Mouse (Mus musculus) kidney, postnatal 10 days (tissue): ENCODE data around the gene Chrd.

Experiments
- DNase-seq: peaks from one replicate; pipeline ENCODE4 v3.0.0; 2021; ENCODE audit warnings: mixed read lengths

Gene Chrd

GRCm38 (mm10) chr16:20736168-20736567 is 3.2 kb downstream of the Chrd start:
- no peak for DNase-seq

DNA sequence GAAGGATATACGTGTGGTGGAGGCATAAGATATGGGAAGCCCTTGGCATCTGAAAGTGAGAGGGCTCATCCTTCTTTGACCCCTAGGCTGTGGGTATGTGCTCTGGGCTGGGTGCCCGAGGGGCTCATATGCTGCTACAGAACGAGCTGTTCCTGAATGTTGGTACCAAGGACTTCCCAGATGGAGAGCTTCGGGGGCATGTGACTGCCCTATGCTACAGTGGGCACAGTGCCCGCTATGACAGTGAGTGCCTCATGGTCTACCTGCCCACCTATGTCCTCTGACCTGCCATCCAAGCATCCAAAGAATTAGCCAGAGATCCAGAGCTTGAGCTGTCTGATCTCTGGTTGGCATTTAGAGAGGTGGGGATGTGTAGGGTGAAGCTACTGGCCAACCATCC is 3.9 kb downstream of the Chrd start:
- DNase-seq, result no peak

DNA sequence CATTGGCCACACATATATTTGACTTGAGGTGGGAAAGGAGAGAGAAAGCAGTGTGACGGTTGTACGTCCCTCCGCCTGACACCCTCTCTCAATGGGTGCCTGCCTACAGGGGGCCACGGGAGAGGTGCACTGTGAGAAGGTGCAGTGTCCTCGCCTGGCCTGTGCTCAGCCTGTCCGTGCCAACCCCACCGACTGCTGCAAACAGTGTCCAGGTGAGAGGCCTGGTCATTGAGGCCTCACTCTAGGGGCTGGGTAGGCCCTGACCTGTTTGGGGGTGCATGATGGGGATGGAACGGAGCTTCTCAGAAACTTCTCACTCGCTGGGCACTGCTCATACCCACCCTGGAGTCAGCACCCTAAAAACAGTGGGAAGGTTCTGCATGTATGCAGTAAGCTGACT is 6.9 kb downstream of the Chrd start:
- no peak for DNase-seq

DNA sequence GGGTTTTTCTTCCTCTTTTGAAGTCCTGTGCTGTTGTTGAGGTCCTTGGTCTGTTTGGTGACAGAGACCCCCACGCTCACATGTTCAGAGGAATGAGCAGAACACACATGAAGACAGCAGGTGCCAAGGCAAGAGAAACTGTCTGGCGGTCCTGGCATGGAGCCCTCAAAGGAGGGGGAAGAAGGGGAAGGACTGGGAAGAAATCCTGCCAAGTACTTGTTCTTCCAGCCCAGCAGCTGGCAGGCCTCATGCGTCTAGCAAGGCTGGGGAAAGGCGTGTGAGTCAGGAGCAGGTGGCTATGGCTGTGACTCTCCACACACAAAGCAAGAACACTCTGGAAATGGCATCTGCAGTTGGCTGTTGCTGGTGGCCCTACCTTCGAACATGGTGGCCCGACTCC is 13.7 kb downstream of the Chrd start:
- DNase-seq, result peak; percentile 64

DNA sequence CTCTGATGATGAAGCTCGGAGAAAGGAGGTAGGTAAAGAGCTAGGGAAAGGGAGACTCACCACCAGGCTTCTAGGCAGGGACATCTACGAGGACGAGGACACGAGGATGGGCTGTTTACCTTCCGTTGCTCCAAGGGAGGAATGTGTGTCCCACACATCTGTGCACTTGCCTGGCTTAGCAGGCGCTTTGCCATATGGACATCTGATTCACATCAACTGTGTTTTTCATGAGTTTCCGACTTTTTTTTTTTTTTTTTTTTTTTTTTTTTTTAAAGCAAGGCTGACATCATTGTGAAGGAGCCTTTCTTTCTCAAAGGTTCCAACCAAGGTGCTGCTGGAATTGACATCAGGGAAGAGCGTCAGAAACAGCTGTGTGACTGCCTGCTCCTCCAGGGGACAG is 17.6 kb downstream of the Chrd start:
- no peak for DNase-seq

DNA sequence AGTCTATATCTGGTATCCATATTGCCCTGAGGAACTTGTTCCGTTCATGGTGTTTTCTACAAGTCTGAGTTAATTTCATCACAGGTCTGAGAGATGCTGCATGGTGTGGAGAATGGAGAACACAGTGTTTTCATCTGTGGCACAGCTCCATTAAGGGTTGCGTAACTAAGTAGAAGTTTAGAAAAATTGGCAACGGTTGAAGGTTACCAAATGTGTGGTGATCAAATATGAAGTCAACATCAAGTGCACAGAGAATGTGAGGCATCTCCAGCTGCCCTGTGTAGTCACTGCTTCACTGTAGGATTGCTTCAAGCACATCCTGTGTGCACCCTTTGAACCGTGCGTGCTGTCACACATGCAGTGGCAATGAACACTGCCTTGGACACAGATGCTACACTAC is 23.1 kb downstream of the Chrd start:
- DNase-seq, result no peak

DNA sequence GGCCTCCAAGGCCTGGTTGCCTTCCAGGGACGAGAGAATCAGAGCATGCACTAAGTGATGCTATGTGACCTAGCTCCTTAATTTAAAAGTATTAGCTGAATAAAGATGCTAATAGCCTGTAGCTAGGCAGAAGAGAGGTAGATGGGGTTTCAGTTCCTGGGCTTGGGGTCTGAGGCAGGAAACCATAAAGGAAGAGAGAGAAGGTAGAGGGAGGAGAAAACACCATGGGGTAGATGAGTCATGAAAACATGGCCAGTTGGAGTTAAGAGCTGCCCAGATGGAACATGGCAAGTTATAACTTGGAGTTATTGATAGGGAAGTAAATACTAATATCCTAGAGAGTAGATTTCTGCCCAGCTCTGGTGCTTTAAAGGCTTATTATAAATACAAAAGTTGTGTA is 24.5 kb downstream of the Chrd start:
- DNase-seq, result no peak

DNA sequence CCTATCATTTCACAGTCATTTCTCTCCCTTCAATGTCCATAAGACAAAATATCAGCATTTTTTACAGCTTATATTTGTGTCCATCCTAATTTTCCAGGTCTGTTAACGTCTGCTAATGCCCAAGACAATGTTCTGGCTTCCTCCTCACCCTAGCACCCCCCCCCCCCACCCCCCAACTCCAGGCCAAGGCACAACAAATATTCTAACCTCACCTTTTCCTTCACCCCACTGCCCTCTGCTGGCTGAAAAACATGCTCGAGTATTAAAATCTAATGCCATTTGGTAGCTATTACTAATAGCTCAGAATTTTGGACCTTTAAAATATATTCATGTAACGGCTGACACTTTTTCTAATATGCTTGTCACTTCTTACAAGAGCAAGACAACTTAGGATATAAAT is 28.8 kb downstream of the Chrd start:
- peak; percentile 74 for DNase-seq

- DNase-seq, result peak; percentile 74
These were observed 32.3 kb downstream of the Chrd start for GRCm38 (mm10) chr16:20765244-20765643.

- DNase-seq, result no peak
These were observed 42.1 kb downstream of the Chrd start for GRCm38 (mm10) chr16:20775021-20775420.

DNA sequence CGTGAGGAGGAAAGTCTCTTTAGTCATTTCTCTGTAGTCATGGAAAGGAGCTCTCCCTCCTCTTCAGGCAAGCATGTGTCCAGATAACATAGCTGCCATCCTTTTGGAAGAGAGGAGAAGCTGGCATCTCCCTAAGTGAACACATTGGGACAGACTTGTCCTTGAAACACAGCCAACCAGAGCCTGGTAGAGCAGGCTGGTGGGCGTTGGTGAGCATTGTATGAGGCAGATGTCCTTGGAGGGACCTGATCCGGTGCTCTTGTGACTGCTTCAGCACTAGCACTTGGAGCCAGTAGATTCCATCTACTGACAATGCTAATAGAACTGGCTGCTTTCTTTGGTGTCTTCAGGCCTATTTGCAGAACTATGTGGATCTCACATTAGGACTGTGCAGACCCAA is 46.9 kb downstream of the Chrd start:
- no peak for DNase-seq

GRCm38 (mm10) chr16:20781101-20781630 is 48.2 kb downstream of the Chrd start:
- DNase-seq, result no peak

DNA sequence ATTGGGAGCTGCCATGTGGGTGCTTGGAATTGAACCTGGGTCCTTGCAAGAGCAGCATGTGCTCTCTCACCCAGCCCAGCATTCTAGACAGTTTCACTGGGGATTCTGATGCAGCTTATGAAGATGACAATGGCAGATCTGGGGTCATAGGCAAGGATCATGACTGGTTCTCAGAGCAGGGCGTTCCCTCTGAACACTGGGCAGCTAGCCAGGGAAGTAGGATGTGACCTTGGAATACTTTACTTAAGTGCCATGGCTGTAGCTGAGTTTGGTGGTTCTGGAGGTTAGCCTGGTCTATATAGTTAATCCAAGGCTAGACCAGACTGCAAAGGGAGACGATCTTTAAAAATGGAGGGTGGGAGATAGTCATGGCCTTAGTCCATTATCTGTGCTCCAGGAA is 51.0 kb downstream of the Chrd start:
- DNase-seq, result no peak

- no peak for DNase-seq
These were observed 51.8 kb downstream of the Chrd start for GRCm38 (mm10) chr16:20784754-20785153.

DNA sequence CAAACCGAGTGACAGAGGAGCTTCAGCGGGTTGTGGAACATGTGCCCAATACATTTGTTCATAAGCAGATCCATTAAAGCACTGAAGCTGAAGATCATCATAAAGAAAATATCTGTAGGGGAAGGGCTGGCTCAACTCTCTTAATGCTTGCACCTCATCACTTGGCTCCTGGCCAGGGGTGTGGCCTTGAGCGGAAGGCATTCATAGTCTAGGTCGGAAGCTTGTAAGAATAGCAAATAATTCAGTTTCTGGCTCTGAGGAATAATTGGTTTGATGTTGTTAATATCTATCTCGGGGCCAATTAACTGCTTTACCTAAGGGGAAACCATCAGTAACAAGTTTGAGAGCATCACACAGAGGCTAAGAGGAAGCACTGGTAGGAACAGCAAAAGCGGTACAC is 53.6 kb downstream of the Chrd start:
- DNase-seq, result peak; percentile 28

DNA sequence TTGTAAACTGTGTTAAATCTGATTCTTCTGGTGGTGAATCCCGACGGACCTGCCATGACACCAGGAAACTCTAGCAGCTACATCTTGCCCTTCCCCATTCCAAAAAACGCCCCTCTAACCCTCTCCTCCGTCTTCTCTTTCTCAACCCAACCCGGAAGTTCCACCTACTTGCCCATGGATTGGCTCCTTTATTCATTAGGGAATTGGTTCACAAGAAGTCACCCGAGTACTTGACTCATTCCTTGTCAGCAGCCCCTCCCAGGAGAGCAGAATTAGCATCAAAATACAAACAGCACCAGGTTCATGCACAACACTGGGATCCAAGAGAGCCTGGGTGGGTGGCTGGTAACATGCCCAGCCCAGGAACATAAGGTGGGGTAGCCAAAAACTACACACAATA is 58.9 kb downstream of the Chrd start:
- no peak for DNase-seq
